Mouse (Mus musculus) c-Kit-positive CD71-positive TER-119-positive erythroid progenitor cells, embryonic 14.5 days (primary cell): ENCODE results near the gene Prss38.
"Not testable (repeated sequence)": the region's sequence is repeated elsewhere in the genome, so short reads cannot be mapped to it uniquely, and the experiment has no call there.

Experiments used
- DNase-seq: peaks from one replicate; pipeline ENCODE4 v3.0.0-alpha.2; 2013; ENCODE audit warnings: low spot score

The Prss38 gene

GRCm38 (mm10) chr11:59369848-59370247 is 5.6 kb downstream of the Prss38 start:
- DNase-seq, result no peak

- not testable (repeated sequence) for DNase-seq
These were observed 7.5 kb downstream of the Prss38 start for GRCm38 (mm10) chr11:59367955-59368354.

GRCm38 (mm10) chr11:59366633-59367032 is 8.8 kb downstream of the Prss38 start:
- DNase-seq, result no peak

GRCm38 (mm10) chr11:59366031-59366430 is 9.4 kb downstream of the Prss38 start:
- no peak for DNase-seq

- no peak for DNase-seq
These were observed 11.0 kb downstream of the Prss38 start for GRCm38 (mm10) chr11:59364417-59364816.

GRCm38 (mm10) chr11:59364007-59364406 is 11.4 kb downstream of the Prss38 start:
- DNase-seq, result no peak

GRCm38 (mm10) chr11:59361291-59361690 is 14.2 kb downstream of the Prss38 start:
- no peak for DNase-seq

GRCm38 (mm10) chr11:59356874-59357289 is 18.6 kb downstream of the Prss38 start:
- DNase-seq, result no peak

GRCm38 (mm10) chr11:59354793-59355192 is 20.7 kb downstream of the Prss38 start:
- no peak for DNase-seq

GRCm38 (mm10) chr11:59350326-59350725 is 25.1 kb downstream of the Prss38 start:
- no peak for DNase-seq

- no peak for DNase-seq
These were observed 29.1 kb downstream of the Prss38 start for GRCm38 (mm10) chr11:59346166-59346910.

GRCm38 (mm10) chr11:59342956-59343355 is 32.5 kb downstream of the Prss38 start:
- DNase-seq, result no peak

- DNase-seq, result no peak
These were observed 36.7 kb downstream of the Prss38 start for GRCm38 (mm10) chr11:59338736-59339120.

- no peak for DNase-seq
These were observed 37.3 kb downstream of the Prss38 start for GRCm38 (mm10) chr11:59337955-59338735.

GRCm38 (mm10) chr11:59336381-59336780 is 39.1 kb downstream of the Prss38 start:
- no peak for DNase-seq

- no peak for DNase-seq
These were observed 39.5 kb downstream of the Prss38 start for GRCm38 (mm10) chr11:59335942-59336341.

GRCm38 (mm10) chr11:59335150-59335549 is 40.3 kb downstream of the Prss38 start:
- no peak for DNase-seq

- no peak for DNase-seq
These were observed 42.5 kb downstream of the Prss38 start for GRCm38 (mm10) chr11:59332938-59333337.

GRCm38 (mm10) chr11:59331167-59331869 is 44.1 kb downstream of the Prss38 start:
- DNase-seq, result no peak

- DNase-seq, result peak; percentile 56
These were observed 44.9 kb downstream of the Prss38 start for GRCm38 (mm10) chr11:59330560-59330959.

- no peak for DNase-seq
These were observed 45.8 kb downstream of the Prss38 start for GRCm38 (mm10) chr11:59329616-59330015.

GRCm38 (mm10) chr11:59327625-59328024 is 47.8 kb downstream of the Prss38 start:
- no peak for DNase-seq

- DNase-seq, result no peak
These were observed 50.7 kb downstream of the Prss38 start for GRCm38 (mm10) chr11:59324777-59325176.
